Mouse (Mus musculus) CD4-positive naive resting alpha-beta T cell, adult 76 days (primary cell): ENCODE measurements around the gene Fer. TPM values are rescaled to one million over a fixed set of nuclear protein-coding genes. Genes with fewer than 3 reads are reported as not detected.

ENCODE experiments used
- total RNA-seq: library from RNA; stranded (reverse); gene quantifications from one replicate; pipeline ENCODE4 v1.2.4, GENCODE M21; 2023

Gene Fer
- total RNA-seq: 1.3 TPM

GRCm38 (mm10) chr17:63863012-63863630, at the start of gene Fer:
Gene Fer, plus strand, starts transcription at chr17:63863062.

GRCm38 (mm10) chr17:63863647-63864149, 836 bp downstream of the Fer start, which contains the start of gene A930002H24Rik:
Gene A930002H24Rik, minus strand, starts transcription at chr17:63863791.

Other genes with a start within 250 kb of the Fer start
- gene A930002H24Rik, start 729 bp downstream of the Fer start, total RNA-seq: not detected